Comparison of ENCODE assay signal across 19 mouse cellular contexts in the genomic region with DNA sequence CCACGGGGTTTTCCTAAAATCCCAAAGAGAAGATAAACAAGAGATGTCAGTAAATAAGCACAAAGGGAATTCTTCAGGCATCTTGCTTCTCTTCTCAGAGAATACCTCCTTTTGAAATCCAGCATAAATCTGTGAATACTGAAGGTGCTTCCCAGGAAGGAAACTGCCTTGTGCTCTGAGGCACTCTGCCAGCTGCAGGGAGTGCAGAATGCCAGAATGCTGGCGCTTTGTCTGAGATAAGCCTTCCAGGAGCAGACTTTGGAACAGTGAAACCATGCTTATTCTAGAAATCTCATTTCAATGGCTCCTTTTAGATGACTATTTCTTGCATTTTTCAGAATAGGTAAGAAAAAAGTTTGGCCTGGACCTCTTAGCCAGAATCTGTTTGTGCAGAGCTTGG.
DNase-seq lines count a peak whose midpoint lies in the region; ATAC-seq lines count a peak whose summit lies in the region.
"Had no signal": no experiment of that assay in that cellular context is flagged by ENCODE, and none has a peak within 500 bp of the region (broad histone marks: within the 10 kb centered on the region; RNA-seq: fewer than 3 reads in every experiment).

No protein-coding gene starts in this region.

- no peak overlapping the region for H3K4me3 ChIP-seq in embryonic facial prominence, embryonic 14.5 days (ENCODE audit: low read depth, low read length)
- no peak overlapping the region for H3K4me3 ChIP-seq in embryonic facial prominence, embryonic 10.5 days
- H3K4me3 ChIP-seq in neural tube, embryonic 15.5 days (replicated peaks), result no peak overlapping the region
- H3K4me3 ChIP-seq: gastrocnemius, adult 2 months; heart, adult 2 months; hindbrain, embryonic 15.5 days; limb, embryonic 10.5 days; liver, embryonic 13.5 days; midbrain, embryonic 12.5 days had no signal

- ATAC-seq in embryonic facial prominence, embryonic 14.5 days (ENCODE audit: low read depth), result no peak
- ATAC-seq in neural tube, embryonic 15.5 days (ENCODE audit: low FRiP score), result no peak

- peak; percentile 36 for DNase-seq in embryonic facial prominence, embryonic 14.5 days (ENCODE audit: low spot score)
- DNase-seq in embryonic facial prominence, embryonic 10.5 days (ENCODE audit: low spot score), result no peak
- DNase-seq in ovary, postnatal 14 days (ENCODE audit: low spot score), result peak; percentile 3
- DNase-seq in ovary, postnatal 10 days (ENCODE audit: low spot score), result no peak
- DNase-seq in left cerebral cortex, postnatal 4 days, result peak; percentile 36
- no peak for DNase-seq in adipocyte (ENCODE audit: low spot score)
- DNase-seq: adrenal gland, postnatal 10 days; gastrocnemius, adult 2 months; heart, adult 2 months; heart, postnatal 10 days; kidney, adult 8-10 months; liver, embryonic 13.5 days; lung, postnatal 36 days; thymus, postnatal 36 days had no signal

- no peaks in the 10 kb centered on the region for H3K9me3 ChIP-seq in embryonic facial prominence, embryonic 14.5 days (ENCODE audit: control insufficient read depth, low read length)
- no peaks in the 10 kb centered on the region for H3K9me3 ChIP-seq in embryonic facial prominence, embryonic 10.5 days
- H3K9me3 ChIP-seq in neural tube, embryonic 15.5 days (replicated peaks), result no peaks in the 10 kb centered on the region
- H3K9me3 ChIP-seq: G1E; hindbrain, embryonic 15.5 days; limb, embryonic 10.5 days; liver, embryonic 13.5 days; midbrain, embryonic 12.5 days had no signal

- H3K4me2 ChIP-seq in embryonic facial prominence, embryonic 14.5 days (ENCODE audit: low read depth, low read length), result no peak overlapping the region
- no peak overlapping the region for H3K4me2 ChIP-seq in neural tube, embryonic 15.5 days
- H3K4me2 ChIP-seq: hindbrain, embryonic 15.5 days; liver, embryonic 13.5 days; midbrain, embryonic 12.5 days had no signal

- no peak overlapping the region for H3K27ac ChIP-seq in embryonic facial prominence, embryonic 14.5 days (replicated peaks; ENCODE audit: low read depth, low read length)
- H3K27ac ChIP-seq in embryonic facial prominence, embryonic 10.5 days (replicated peaks), result no peak overlapping the region
- no peak overlapping the region for H3K27ac ChIP-seq in neural tube, embryonic 15.5 days (replicated peaks)
- H3K27ac ChIP-seq: gastrocnemius, adult 2 months; heart, adult 2 months; hindbrain, embryonic 15.5 days; limb, embryonic 10.5 days; liver, embryonic 13.5 days; midbrain, embryonic 12.5 days had no signal

- no peaks in the 10 kb centered on the region for H3K27me3 ChIP-seq in embryonic facial prominence, embryonic 14.5 days (replicated peaks; ENCODE audit: control insufficient read depth, insufficient read depth, low read length)
- H3K27me3 ChIP-seq in embryonic facial prominence, embryonic 10.5 days (replicated peaks; ENCODE audit: low read depth, poor library complexity, severe bottlenecking), result no peaks in the 10 kb centered on the region
- no peaks in the 10 kb centered on the region for H3K27me3 ChIP-seq in neural tube, embryonic 15.5 days (replicated peaks)
- H3K27me3 ChIP-seq: hindbrain, embryonic 15.5 days; liver, embryonic 13.5 days; midbrain, embryonic 12.5 days had no signal

- no peaks in the 10 kb centered on the region for H3K36me3 ChIP-seq in embryonic facial prominence, embryonic 14.5 days (ENCODE audit: control insufficient read depth, insufficient read depth, low read length)
- no peaks in the 10 kb centered on the region for H3K36me3 ChIP-seq in embryonic facial prominence, embryonic 10.5 days (replicated peaks)
- no peaks in the 10 kb centered on the region for H3K36me3 ChIP-seq in neural tube, embryonic 15.5 days
- H3K36me3 ChIP-seq: G1E; hindbrain, embryonic 15.5 days; limb, embryonic 10.5 days; liver, embryonic 13.5 days; midbrain, embryonic 12.5 days had no signal

- intact Hi-C loops in left cerebral cortex, postnatal 4 days (cut with DNase I), result no loop called here

- WGBS in embryonic facial prominence, embryonic 14.5 days, result 33% methylated on average over 2 of the region's 2 CpGs
- whole genome bisulfite sequencing in embryonic facial prominence, embryonic 10.5 days, result 28% methylated on average over 2 of the region's 2 CpGs
- 28% methylated on average over 2 of the region's 2 CpGs for WGBS in neural tube, embryonic 15.5 days

- H3K9ac ChIP-seq in embryonic facial prominence, embryonic 14.5 days (ENCODE audit: low read depth, low read length), result no peak overlapping the region
- H3K9ac ChIP-seq in neural tube, embryonic 15.5 days (replicated peaks), result no peak overlapping the region
- H3K9ac ChIP-seq: hindbrain, embryonic 15.5 days; liver, embryonic 13.5 days; midbrain, embryonic 12.5 days had no signal

- no peaks in the 10 kb centered on the region for H3K4me1 ChIP-seq in embryonic facial prominence, embryonic 14.5 days (ENCODE audit: control insufficient read depth, insufficient read depth, low read length)
- no peaks in the 10 kb centered on the region for H3K4me1 ChIP-seq in embryonic facial prominence, embryonic 10.5 days
- no peaks in the 10 kb centered on the region for H3K4me1 ChIP-seq in neural tube, embryonic 15.5 days
- H3K4me1 ChIP-seq: hindbrain, embryonic 15.5 days; limb, embryonic 10.5 days; liver, embryonic 13.5 days; midbrain, embryonic 12.5 days had no signal

Comparison
In these comparisons a context has a peak if more than half of its experiments do, and no peak if none do; other contexts are left out.
1. DNase-seq: peak in embryonic facial prominence, embryonic 14.5 days (single experiment), ovary, postnatal 14 days (single experiment) and left cerebral cortex, postnatal 4 days (single experiment); none in embryonic facial prominence, embryonic 10.5 days (single experiment), ovary, postnatal 10 days (single experiment) and adipocyte (single experiment).